In the genomic region with DNA sequence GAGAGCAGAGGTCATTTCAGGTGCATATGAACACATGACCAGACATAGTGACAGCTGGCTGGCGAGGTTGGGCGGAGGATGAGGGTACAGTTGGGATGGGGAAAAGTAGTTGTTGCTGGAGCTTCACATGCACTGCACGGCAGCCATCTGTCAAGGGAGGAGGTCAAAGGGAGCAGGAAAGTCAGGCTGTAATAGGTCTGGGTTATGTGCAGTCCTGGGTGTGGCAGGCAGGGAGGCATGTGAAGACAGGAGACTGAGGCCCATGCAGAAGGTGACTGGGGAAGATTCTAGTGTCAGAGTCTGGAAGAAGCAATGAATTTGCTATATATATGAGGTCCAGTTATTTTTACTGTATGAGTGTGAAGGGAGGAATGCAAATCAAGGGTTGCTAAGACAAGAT, we compare ENCODE assay signal across 24 mouse cellular contexts. TPM values are rescaled to one million over a fixed set of nuclear protein-coding genes. Genes with fewer than 3 reads are reported as not detected.
DNase-seq lines count a peak whose midpoint lies in the region; ATAC-seq and TF ChIP-seq lines count a peak whose summit lies in the region.
"Had no signal": no experiment of that assay in that cellular context is flagged by ENCODE, and none has a peak within 500 bp of the region (broad histone marks: within the 10 kb centered on the region; RNA-seq: fewer than 3 reads in every experiment).

No protein-coding gene starts in this region.

- no peaks in the 10 kb centered on the region for H3K36me3 ChIP-seq in intestine, embryonic 15.5 days
- no peaks in the 10 kb centered on the region for H3K36me3 ChIP-seq in intestine, postnatal 0 days (ENCODE audit: control insufficient read depth, insufficient read depth)
- H3K36me3 ChIP-seq in midbrain, embryonic 13.5 days, result no peaks in the 10 kb centered on the region
- H3K36me3 ChIP-seq: embryonic facial prominence, embryonic 13.5 days; embryonic facial prominence, embryonic 15.5 days; forebrain, embryonic 10.5 days; forebrain, embryonic 12.5 days; G1E had no signal

- H3K27me3 ChIP-seq in intestine, embryonic 15.5 days (replicated peaks), result no peaks in the 10 kb centered on the region
- no peaks in the 10 kb centered on the region for H3K27me3 ChIP-seq in intestine, postnatal 0 days (replicated peaks; ENCODE audit: control insufficient read depth, insufficient read depth, low read length)
- H3K27me3 ChIP-seq in midbrain, embryonic 13.5 days, result no peaks in the 10 kb centered on the region
- H3K27me3 ChIP-seq: CH12.LX; embryonic facial prominence, embryonic 13.5 days; embryonic facial prominence, embryonic 15.5 days; forebrain, embryonic 12.5 days; Patski had no signal

- DNase-seq in cerebellum, adult 9-10 months, result no peak
- no peak for DNase-seq in gastrocnemius, adult 2 months
- DNase-seq: adrenal gland, adult 8-10 months; adrenal gland, postnatal 25 days; B cell, adult 2 months; cerebellum, adult 11-12 months; cerebellum, adult 2 months; cerebellum, adult 9-11 months; embryo, embryonic 11 days had no signal

- H3K4me2 ChIP-seq in intestine, embryonic 15.5 days (replicated peaks), result no peak overlapping the region
- no peak overlapping the region for H3K4me2 ChIP-seq in intestine, postnatal 0 days (replicated peaks; ENCODE audit: low read depth)
- H3K4me2 ChIP-seq in midbrain, embryonic 13.5 days (replicated peaks), result no peak overlapping the region
- H3K4me2 ChIP-seq: embryonic facial prominence, embryonic 13.5 days; embryonic facial prominence, embryonic 15.5 days; forebrain, embryonic 12.5 days had no signal

- H3K9ac ChIP-seq in intestine, embryonic 15.5 days, result no peak overlapping the region
- no peak overlapping the region for H3K9ac ChIP-seq in intestine, postnatal 0 days (ENCODE audit: low read depth, low read length)
- H3K9ac ChIP-seq in midbrain, embryonic 13.5 days (replicated peaks), result no peak overlapping the region
- H3K9ac ChIP-seq: embryonic facial prominence, embryonic 13.5 days; embryonic facial prominence, embryonic 15.5 days; forebrain, embryonic 12.5 days had no signal

- H3K4me3 ChIP-seq in intestine, embryonic 15.5 days (replicated peaks), result no peak overlapping the region
- no peak overlapping the region for H3K4me3 ChIP-seq in intestine, postnatal 0 days (ENCODE audit: low read depth, low read length)
- no peak overlapping the region for H3K4me3 ChIP-seq in gastrocnemius, adult 2 months
- no peak overlapping the region for H3K4me3 ChIP-seq in midbrain, embryonic 13.5 days (replicated peaks)
- H3K4me3 ChIP-seq: embryonic facial prominence, embryonic 13.5 days; embryonic facial prominence, embryonic 15.5 days; erythroblast, embryonic 14.5 days; forebrain, embryonic 10.5 days; forebrain, embryonic 12.5 days had no signal

- intact Hi-C loops in gastrocnemius, adult 2 months (cut with DNase I), result no loop called here

- peak; percentile 31; the same call in 1 of the 2 replicates for ATAC-seq in cerebellum, adult (ENCODE audit: insufficient number of reproducible peaks, low FRiP score, low TSS enrichment)
- ATAC-seq in intestine, embryonic 15.5 days, result peak; percentile 66
- peak; percentile 68 for ATAC-seq in intestine, postnatal 0 days
- no peak for ATAC-seq in midbrain, embryonic 13.5 days
- ATAC-seq: CD4-positive, CD25-positive, alpha-beta regulatory T cell, adult 4 months; forebrain, embryonic 14.5 days; forebrain, embryonic 16.5 days; Patski had no signal

- TF ChIP-seq CTCF in intestine, postnatal 0 days (IDR thresholded peaks at IDR 0.05; ENCODE audit: low read depth), result no peak
- no peak for TF ChIP-seq CTCF in gastrocnemius, adult 2 months (IDR thresholded peaks at IDR 0.05)

- H3K27ac ChIP-seq in intestine, embryonic 15.5 days, result no peak overlapping the region
- H3K27ac ChIP-seq in intestine, postnatal 0 days (ENCODE audit: low read depth, low read length), result no peak overlapping the region
- no peak overlapping the region for H3K27ac ChIP-seq in gastrocnemius, adult 2 months
- H3K27ac ChIP-seq in midbrain, embryonic 13.5 days, result no peak overlapping the region
- H3K27ac ChIP-seq: embryonic facial prominence, embryonic 13.5 days; embryonic facial prominence, embryonic 15.5 days; forebrain, embryonic 10.5 days; forebrain, embryonic 12.5 days had no signal

- H3K4me1 ChIP-seq in intestine, embryonic 15.5 days (replicated peaks), result no peaks in the 10 kb centered on the region
- no peaks in the 10 kb centered on the region for H3K4me1 ChIP-seq in intestine, postnatal 0 days (replicated peaks; ENCODE audit: control insufficient read depth, insufficient read depth, low read length)
- H3K4me1 ChIP-seq in midbrain, embryonic 13.5 days (replicated peaks), result no peaks in the 10 kb centered on the region
- H3K4me1 ChIP-seq: embryonic facial prominence, embryonic 13.5 days; embryonic facial prominence, embryonic 15.5 days; forebrain, embryonic 10.5 days; forebrain, embryonic 12.5 days had no signal

- 66% methylated on average over 3 of the region's 3 CpGs for WGBS in intestine, embryonic 15.5 days
- 50% methylated on average over 3 of the region's 3 CpGs for WGBS in intestine, postnatal 0 days
- WGBS in midbrain, embryonic 13.5 days, result 89% methylated on average over 3 of the region's 3 CpGs

- no peaks in the 10 kb centered on the region for H3K9me3 ChIP-seq in intestine, embryonic 15.5 days
- no peaks in the 10 kb centered on the region for H3K9me3 ChIP-seq in intestine, postnatal 0 days (ENCODE audit: control insufficient read depth)
- no peaks in the 10 kb centered on the region for H3K9me3 ChIP-seq in midbrain, embryonic 13.5 days
- H3K9me3 ChIP-seq: embryonic facial prominence, embryonic 13.5 days; embryonic facial prominence, embryonic 15.5 days; forebrain, embryonic 10.5 days; forebrain, embryonic 12.5 days; G1E had no signal

RNA-seq across cellular contexts. Expression of gene Gprin3, which starts 35.9 kb away (rescaled TPM):
- polyA plus RNA-seq in intestine, embryonic 15.5 days (2015; fragmentation: Nextera tagmentation; extraction: Ambion mirVana), result 6.5 and 6.8 TPM in 2 replicates
- polyA plus RNA-seq in intestine, postnatal 0 days (2015; fragmentation: Nextera tagmentation; extraction: Ambion mirVana), result 5.3 and 6.2 TPM in 2 replicates
- total RNA-seq in gastrocnemius, adult 2 months (2021), result under 1 TPM; 0.11 to 0.15 TPM
- polyA plus RNA-seq in midbrain, embryonic 13.5 days (2015; fragmentation: Nextera tagmentation; extraction: Ambion mirVana), result 1.8 and 2.2 TPM in 2 replicates
- polyA plus RNA-seq: erythroblast, embryonic 14.5 days; G1E had no signal
